Mouse (Mus musculus): ENCODE measurements around the gene Gm1113.

Gm1113 gene

DNA sequence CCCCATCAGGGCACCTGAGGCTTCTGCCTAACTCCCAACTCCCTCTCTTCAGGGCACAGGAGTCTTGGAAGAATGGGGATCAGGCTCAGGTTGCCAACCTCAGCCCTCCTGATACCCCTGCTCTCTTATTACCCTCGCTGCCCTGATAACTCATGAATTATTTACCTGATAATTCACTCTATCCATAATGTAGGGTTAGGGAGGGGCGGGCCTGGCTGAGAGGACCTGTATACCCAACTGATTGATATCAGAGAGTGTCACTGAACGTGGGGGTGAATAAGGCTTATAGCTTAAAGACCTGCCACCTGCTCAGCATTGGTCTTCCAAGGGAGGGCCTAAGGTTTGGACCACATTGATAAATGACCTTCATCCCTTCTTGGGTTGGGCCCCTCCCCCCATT is at the start of gene Gm1113:
Gene Gm1113, minus strand, starts transcription at position 101 of the 400 bp plus-strand sequence.
- DNase-seq (ENCODE audit: low spot score): no peak

DNA sequence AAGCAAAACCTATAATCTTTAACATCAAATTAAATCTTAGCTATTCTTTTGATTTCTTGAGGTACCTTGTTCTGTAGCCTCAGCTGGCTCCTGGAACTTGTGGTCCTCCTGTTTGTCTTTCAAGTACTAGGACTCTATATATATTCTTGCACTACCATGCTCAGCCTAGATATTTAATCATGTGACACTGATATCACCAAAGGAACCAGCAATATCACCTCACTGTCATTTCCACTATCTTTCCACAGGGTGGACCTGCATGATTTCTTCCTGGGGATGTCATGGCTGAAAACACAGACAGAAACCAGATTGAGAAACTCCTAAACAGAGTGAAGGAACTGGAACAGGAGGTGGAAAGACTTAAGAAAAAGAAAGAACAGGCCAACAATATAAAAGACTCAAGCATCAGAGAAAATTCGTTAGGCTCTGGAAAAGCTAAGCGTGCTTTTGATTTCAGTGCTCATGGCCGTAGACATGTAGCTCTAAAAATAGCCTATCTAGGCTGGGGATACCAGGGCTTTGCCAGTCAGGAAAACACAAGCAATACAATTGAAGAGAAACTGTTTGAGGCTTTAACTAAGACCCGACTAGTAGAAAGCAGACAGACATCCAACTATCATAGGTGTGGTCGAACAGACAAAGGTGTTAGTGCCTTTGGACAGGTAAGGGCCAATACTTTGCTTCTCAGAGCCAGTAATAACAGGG is 46.6 kb upstream of the Gm1113 start:
- no peak for DNase-seq (ENCODE audit: low spot score)

DNA sequence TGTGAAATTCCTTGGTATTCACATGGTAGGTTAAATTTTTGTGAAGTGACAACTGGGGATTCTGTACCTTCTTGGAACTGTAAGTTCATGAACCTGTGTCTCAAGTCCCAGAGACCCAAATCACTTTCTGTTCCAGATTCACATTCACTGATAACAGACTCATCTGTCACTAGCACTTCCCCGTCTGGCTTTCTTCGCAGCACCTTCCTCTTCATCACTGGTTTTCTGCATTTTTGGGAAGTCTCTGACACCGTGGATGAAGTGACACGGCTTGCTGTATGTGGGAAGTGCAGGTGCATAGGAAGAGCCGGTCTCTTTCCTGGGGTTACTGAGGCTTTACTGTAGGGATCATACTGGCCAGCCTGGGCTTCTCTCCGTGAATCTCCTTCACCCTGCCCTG is 43.5 kb upstream of the Gm1113 start:
- no peak for DNase-seq (ENCODE audit: low spot score)

DNA sequence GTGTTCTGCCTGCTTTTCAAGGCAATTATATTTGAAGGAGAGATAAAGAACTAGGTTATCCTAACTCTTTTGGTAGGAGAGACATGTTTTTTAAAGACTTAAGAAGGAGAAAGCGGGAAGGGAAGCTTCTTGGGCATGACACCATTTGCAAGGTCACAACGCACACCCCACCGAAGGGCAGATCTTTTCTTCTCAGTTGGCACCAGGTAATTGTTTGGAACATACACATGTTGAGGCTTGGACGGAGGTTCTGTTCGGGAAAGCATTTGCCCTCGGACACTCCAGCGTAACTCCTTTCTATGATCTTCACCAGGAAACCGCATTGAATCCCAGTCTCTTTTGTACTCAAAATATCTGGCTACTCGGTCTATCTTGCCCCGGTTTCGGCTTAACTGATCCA is 43.0 kb upstream of the Gm1113 start:
- DNase-seq (ENCODE audit: low spot score): no peak

DNA sequence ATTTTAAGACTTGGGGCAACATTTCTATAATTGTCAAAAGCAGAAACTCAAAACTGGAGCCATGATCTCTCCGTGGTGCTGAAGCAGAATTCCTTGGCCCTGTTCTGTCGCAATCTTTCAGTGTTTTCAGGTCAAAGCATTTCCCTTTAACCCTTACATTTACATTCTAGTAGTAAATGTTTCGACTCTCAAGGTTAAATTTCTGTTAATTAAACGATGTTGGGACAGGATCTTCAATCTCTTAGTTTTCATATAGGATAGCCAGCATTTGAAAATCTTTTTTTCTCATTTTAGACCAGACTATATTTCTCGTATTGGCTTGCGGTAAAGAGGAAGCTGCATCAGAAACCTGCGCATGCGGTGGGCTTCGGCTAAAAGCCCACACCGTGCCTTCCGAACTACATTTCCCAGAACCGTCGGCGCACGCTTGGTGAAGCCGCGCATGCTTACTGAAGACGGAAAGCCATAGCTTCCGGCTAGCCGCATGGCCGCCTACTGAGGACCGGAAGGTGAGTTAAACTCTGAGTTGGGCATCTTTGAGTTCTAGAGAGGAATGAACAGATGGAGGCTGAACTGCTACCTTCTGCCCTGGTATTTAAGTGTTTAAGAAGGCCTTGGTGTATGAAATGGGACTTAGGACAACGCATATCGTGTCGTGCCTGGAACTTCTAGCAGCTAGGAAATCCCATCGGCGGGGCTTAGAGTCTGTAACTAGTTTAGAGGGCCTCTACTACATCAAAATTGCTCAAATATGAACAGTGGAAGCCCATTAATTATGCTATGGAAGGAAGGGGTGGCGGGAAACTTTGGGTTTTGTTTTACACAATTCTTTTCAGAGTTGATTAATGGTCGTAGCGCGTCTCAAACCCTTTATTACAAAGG is 41.2 kb upstream of the Gm1113 start:
- DNase-seq (ENCODE audit: low spot score): peak; percentile 72

DNA sequence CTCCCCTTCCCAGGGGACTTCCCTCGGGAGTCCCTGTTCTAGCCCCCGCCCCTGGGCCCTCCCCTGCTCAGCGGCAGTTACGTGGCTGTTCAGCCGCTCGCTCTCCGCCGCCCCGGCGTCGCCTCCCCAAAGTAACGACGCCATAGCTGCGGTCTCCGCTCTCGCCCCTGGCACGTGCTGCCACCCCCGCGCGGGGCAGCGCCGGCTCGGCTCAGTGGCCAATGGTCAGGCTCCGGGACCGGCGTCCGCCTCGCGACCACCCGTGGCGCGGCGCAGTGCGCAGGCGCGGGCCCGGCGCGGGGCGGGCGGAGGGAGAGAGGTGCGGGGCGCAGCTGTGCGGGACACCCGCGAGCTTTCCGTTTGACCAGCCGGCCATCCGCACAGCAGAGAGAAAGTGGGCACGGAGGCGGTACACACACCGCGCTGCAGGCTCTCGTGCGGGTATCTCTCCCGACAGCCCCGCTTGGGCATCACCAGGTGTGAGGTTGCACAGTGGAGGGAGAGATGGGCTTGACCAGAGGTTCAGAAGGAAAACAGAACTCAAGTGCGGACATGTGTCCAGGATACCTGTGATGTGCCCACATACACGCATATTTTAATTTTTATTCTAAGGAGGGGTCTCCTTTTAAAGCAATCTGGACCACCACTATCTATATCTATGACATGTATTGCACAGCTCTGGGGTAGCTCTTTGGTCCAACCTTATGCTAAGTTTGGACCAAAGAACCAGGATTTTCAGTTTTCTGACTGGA is 40.4 kb upstream of the Gm1113 start, which contains the start of the genes Ddx25 and Pus3:
Gene Ddx25, minus strand, starts transcription at position 272 of the 752 bp plus-strand sequence.
Gene Pus3, plus strand, starts transcription at position 339 of the 752 bp plus-strand sequence.
- peak; percentile 51 for DNase-seq (ENCODE audit: low spot score)

DNA sequence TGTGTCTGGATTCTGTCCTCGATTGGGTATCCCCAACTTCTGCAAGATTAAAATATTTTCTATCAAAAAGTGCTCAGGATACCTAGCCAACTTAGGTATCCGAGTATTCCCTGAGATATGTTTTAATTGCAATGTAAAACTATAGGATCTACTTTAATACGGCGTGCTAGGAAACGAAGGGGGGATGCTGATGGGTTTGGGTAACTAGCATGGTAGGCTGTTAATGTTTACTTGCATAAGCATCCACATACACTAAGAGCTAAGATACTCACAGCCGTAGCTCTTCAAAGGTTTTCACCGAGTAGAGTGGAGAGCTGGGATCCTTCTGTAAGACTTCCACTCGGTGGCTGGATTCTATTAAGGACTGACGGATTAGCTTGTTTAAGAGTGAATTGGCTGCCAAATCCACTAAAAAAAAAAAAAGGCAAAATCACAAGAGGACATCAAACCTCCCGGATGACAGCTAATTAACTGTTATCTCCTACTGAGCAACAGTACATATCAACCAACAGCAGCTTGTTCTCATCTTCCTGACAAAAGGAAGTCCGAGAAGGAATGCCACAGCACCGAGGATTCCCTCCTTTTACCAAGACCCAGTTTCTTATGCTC is 38.5 kb upstream of the Gm1113 start:
- no peak for DNase-seq (ENCODE audit: low spot score)

DNA sequence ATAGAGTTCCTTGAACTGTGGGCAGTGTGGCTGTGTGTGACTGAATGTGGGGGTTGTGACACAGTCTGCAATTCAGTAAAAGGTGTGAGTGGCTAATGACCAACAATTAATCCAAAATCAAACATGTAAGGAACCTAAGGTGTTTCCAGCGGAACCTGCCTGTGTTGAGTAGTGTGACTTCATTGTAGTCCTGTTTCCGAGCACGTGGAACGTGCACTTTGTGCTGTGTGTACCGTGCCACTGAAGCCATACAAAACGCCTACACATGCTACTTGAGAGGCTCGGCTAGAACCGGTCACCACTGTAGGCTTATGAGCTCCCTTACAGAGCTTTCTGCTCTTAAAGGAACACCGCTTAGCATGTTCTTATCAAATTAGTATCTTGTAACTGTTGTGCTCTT is 30.4 kb upstream of the Gm1113 start:
- DNase-seq (ENCODE audit: low spot score): no peak

DNA sequence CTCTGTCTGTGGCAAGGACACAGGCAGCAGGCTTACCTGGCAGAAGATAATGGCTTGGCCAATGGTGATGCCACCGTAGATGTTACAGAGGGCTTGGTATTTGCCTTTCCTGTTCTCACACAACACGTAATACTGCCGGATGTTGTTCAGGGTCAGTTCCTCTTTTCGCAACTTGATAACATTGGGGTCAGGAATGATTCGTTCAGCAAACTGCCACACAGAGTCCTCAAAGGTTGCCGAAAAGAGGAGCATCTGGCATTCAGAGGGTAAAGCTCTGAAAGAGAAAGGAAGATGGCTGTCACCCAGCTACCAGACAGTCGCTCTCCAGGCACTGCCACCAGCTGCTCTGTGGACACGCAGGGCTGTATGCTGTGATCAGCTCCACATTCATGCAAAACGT is 28.7 kb upstream of the Gm1113 start:
- no peak for DNase-seq (ENCODE audit: low spot score)

DNA sequence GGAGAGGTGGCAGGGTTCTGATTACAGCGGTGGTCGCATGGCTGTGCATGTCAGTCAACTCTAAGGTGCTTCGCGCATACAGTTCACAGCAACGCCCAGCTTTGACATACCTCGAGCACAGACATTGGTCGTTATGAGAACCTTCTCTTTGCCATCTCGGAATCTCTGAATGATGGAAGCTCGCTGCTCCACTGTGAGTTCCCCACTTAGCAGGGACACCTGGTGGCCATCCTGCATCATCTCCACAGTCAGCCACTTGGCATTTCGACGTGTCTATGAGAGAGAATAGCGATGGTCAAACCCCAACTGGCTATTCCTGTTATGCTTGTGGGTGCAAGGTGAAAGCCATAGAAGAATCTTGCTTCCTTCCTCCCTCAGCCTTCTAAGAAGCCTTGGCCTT is 27.6 kb upstream of the Gm1113 start:
- no peak for DNase-seq (ENCODE audit: low spot score)

DNA sequence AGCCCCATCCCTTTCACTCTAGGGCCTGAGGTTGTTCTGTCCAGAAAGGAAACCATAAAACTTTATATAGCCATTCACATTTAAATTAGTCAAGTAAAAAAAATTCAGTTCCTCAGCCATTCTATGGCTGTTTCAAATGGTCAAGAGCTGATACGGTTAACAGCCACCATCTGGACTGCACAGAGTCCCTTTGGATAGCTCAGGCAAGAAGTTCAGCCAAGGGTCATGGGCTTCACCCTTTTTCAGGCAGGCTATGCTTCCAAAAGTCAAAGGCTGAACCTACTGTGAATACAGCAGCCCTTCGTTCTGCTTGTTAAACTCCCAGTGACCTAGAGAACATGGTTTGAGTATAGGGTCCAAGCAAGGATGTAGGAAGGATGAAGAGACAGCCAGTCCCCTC is 26.6 kb upstream of the Gm1113 start:
- DNase-seq (ENCODE audit: low spot score): no peak

DNA sequence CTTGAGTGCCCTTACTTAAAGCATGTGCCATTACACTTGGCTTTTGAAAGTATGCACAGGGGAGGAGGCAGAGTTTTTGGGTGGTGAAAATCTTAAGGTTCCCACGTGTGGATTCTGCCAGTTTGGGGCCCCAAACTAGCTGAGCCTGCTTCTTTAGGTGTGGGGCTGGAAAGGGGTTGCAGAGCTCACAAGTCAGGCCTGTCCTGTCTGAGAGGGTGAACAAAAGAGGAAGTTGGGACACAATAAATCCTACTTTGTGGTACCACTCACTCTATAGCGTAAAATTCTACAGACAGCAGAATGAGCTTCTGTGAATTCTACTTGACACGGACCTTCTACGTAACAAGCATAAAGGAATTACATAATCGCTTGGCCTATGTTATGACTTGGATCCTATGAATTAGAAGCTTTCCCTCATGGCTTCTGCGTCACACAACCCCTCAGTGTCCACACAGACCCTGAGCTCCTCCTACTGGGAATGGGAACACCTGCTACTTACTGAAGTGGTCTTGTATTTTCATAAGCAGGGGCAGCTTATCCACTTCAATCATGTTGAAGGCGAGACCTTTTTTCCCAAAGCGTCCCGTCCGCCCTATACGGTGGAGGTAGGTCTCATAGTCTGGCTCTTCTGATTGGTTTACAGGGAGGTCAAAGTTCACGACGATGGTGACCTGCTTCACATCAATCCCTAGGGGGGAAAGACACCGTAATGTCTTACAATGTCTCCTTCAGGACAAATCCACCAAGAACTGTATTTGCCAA is 25.2 kb upstream of the Gm1113 start:
- DNase-seq (ENCODE audit: low spot score): no peak

DNA sequence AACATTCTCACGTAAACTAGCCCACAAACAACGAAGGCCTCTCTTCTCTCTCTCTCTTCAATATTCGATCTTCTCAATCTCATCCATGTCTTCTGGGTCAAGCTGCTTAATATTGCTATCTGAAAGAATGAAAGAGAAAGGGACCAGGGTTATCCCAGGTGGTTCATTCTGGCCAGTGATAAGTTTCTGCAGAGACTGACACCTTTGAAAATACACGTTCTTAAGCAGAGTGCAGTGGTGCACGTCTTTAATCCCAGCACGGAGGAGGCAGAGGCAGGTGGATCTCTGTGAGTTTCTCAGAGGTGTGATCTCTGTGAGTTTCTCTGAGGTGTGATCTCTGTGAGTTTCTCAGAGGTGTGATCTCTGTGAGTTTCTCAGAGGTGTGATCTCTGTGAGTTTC is 23.9 kb upstream of the Gm1113 start:
- no peak for DNase-seq (ENCODE audit: low spot score)

DNA sequence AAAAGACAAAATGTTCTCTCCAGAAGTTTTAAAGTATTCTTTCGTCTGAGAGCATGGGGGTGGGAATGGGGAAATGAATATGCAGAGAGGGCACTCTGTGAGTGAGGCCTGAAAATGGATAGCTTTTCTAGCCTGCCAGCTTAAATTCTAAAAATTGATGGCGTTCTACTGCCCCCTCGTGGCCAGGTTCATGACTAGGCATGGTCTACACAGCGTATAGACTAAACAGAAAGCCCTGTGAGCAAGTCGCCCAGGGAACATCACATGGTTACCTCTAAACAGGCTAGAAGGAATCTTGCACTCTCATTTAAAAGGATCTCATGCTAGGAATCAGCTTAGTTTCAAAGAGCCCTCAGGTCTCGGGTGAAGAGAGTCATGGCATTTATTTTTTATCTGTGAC is 23.4 kb upstream of the Gm1113 start:
- DNase-seq (ENCODE audit: low spot score): peak; percentile 47

DNA sequence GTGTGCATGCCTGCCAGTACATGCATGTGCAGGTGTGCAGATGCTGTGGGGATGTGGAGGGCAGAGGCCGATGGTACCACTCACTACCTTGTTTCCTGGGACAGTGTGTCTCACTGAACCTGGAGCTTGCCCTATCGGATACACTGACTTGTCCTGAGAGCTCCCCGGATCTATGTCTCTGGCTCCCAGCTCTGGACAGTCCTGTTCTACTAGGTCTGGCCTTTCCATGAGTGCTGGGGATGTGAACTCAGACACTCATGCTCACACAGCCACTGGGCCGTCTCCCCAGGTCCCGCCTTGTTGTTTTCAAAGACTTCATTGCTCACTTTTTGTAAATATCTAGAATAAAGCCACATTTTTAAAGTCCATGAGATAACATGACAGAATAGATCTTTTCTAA is 23.0 kb upstream of the Gm1113 start:
- DNase-seq (ENCODE audit: low spot score): no peak

DNA sequence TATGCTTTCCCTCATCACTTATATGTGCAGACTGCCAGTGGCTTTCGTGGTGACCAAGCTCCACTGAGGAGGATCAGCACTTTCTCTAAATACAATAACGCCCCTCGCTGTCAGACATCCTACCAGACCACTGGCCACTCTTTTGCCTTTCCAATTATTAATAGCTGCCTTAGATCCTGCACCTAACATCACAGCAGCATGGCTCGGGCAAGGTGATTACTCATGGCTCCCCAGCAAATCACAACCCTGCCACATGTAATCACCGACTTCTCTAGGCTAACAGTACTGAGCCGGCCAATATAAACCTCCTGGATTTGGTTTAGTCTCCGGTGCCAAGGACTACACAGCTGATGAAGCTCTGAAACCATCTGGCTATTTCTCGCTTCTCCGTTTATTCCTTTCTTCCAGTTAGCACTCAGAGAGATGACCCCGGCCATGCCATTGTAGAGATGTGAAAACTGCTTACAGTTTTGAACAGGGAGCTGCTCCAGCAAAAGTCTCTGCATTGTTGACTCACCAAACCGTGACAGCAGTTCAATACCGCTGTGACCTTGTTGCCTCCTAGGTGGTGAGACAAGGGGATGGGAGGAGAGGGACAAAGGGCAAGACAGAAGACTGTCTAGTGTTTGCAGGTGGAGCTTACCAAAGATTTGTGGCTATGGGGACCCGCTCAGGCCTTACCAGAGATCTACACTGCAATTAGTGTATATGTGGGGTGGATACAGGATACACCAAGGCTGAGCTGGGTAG is 21.1 kb upstream of the Gm1113 start:
- no peak for DNase-seq (ENCODE audit: low spot score)

DNA sequence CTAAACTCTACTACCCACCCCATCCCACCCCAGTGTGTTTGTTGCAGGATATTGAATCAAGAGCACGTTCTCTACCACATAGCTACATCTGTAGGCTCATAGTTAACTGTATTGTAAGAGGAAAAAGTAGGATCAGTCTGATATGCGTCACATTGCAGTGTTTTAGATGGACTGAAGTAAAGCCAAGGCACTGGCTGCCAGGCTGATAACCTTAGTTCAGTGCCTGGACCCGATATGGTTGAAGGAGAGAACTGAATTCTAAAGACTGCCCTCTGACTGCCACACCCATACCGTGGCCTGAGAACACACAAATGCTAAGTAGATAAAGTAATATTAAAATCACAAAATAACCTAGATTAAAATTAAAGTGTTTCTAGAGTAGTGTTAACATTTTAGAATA is 17.8 kb upstream of the Gm1113 start:
- DNase-seq (ENCODE audit: low spot score): no peak

DNA sequence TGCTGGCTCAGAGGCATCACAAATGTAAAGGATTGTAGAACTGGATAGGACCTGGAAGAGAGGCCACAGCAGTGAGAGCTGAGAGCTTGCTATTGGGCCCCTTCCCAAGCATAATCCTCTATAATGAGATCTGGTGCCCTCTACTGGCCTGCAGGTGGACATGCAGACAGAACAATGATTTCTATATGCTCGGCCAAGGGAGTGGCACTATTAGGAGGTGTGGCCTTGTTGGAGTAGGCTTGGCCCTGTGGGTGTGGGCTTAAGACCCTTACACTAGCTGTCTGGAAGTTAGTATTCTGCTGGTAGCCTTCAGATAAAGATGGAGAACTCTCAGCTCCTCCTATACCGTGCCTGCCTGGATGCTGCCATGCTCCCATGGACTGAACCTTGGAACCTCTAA is 17.0 kb upstream of the Gm1113 start:
- DNase-seq (ENCODE audit: low spot score): no peak

DNA sequence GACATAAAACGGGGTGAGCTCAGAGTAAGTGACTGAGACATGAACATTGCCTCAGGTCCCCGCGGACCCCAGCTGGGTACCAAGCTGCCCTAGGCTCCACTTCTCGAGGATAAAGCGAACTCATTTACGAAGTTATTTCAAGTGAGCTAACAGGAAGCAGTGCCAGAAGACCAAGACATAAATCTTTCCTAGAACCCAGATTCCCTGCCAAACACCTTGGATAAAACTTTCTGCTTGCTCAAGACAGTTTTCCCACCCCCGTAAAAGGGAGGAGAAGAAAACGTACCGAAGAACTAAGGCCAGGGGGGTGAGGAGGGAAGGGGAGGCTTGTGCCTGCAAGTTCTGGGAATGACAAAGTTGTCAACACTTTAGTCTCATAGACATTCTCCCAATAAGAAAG is 15.2 kb upstream of the Gm1113 start:
- no peak for DNase-seq (ENCODE audit: low spot score)

DNA sequence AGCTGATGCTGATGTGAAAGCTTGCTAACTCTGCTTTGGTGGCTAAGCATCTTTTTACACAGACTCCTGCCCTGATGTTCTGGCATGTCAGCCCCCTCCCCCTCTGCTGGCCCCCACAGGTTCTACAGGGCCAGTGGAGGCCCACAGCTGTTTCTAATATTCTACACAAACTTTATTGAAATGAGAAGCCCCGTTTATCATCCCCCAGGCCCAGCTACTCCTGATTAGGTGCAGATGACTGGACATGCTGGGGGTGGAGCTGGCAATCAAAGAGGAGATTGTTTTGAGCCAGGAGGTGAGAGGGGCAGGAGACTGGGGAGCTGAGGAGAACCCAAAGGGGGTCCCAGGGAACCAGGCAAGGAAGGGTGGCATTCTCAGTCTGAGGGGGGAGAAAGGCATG is 11.7 kb upstream of the Gm1113 start:
- no peak for DNase-seq (ENCODE audit: low spot score)

DNA sequence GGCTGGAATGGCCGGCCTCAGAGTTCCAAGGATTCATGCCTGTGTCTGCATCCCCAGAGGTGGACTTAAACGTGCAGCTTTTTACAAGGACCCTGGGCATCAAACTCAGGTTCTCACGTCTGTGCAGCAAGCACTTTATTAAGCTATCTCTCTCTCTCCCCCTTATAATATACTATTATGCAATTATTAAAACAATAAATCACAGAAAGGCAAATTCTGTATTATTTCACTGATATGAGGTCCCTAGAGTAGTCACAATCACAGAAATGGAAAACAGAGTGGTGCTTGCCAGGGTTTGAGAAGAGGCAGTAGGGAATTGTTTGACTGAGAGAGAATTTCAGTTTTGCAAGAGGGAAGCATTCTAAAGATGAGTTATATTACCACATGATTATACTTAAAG is 11.1 kb upstream of the Gm1113 start:
- DNase-seq (ENCODE audit: low spot score): no peak

Measured in left cerebral cortex, adult 11 months (tissue).